In genomic region chr17:51971444-51971843, GRCm38 (mm10) we compare ENCODE assay signal across 13 mouse cellular contexts.
DNase-seq lines count a peak whose midpoint lies in the region; ATAC-seq and TF ChIP-seq lines count a peak whose summit lies in the region.
"Had no signal": no experiment of that assay in that cellular context is flagged by ENCODE, and none has a peak within 500 bp of the region (broad histone marks: within the 10 kb centered on the region; RNA-seq: fewer than 3 reads in every experiment).

No protein-coding gene starts in this region.

- no peaks in the 10 kb centered on the region for H3K36me3 ChIP-seq in heart, postnatal 0 days (replicated peaks; ENCODE audit: control insufficient read depth, insufficient read depth, low read length)
- no peaks in the 10 kb centered on the region for H3K36me3 ChIP-seq in heart, embryonic 10.5 days
- H3K36me3 ChIP-seq in midbrain, embryonic 14.5 days (ENCODE audit: control insufficient read depth, insufficient read depth, low read length) = no peaks in the 10 kb centered on the region
- H3K36me3 ChIP-seq in midbrain, embryonic 16.5 days (ENCODE audit: control insufficient read depth, insufficient read depth, low read length) = no peaks in the 10 kb centered on the region
- no peaks in the 10 kb centered on the region for H3K36me3 ChIP-seq in splenic B cell, adult 2 months (ENCODE audit: control insufficient read depth, insufficient read depth, low read length, poor library complexity, severe bottlenecking)
- H3K36me3 ChIP-seq: midbrain, embryonic 12.5 days had no signal

- peaks cover 7% of the 10 kb centered on the region; the same call in 1 of the 2 replicates for H3K9me3 ChIP-seq in heart, postnatal 0 days (replicated peaks; ENCODE audit: control insufficient read depth, low read length)
- no peaks in the 10 kb centered on the region for H3K9me3 ChIP-seq in heart, embryonic 10.5 days
- no peaks in the 10 kb centered on the region for H3K9me3 ChIP-seq in midbrain, embryonic 14.5 days (ENCODE audit: control insufficient read depth, low read length)
- H3K9me3 ChIP-seq in midbrain, embryonic 16.5 days (replicated peaks; ENCODE audit: control insufficient read depth, low read length, poor library complexity, severe bottlenecking) = no peaks in the 10 kb centered on the region; the same call in none of the 2 replicates
- H3K9me3 ChIP-seq: midbrain, embryonic 12.5 days had no signal

- DNase-seq in heart, postnatal 0 days (ENCODE audit: low spot score) = no peak
- no peak for DNase-seq in heart, embryonic 10.5 days (ENCODE audit: low spot score)
- DNase-seq in midbrain, embryonic 14.5 days = peak; percentile 7
- no peak for DNase-seq in brain, embryonic 14.5 days (ENCODE audit: low read depth)
- peak; percentile 60 for DNase-seq in splenic B cell, adult 2 months (ENCODE audit: low read depth, low spot score)
- no peak for DNase-seq in cerebellum, adult 8-10 months
- DNase-seq: adrenal gland, postnatal 36 days; cerebellum, postnatal 25 days; heart, adult 11 months had no signal

- H3K27me3 ChIP-seq in heart, postnatal 0 days (ENCODE audit: control insufficient read depth, insufficient read depth, low read length) = no peaks in the 10 kb centered on the region
- H3K27me3 ChIP-seq in heart, embryonic 10.5 days (ENCODE audit: insufficient read depth, poor library complexity, severe bottlenecking) = no peaks in the 10 kb centered on the region
- no peaks in the 10 kb centered on the region for H3K27me3 ChIP-seq in midbrain, embryonic 14.5 days (ENCODE audit: control insufficient read depth, insufficient read depth, low read length)
- H3K27me3 ChIP-seq in midbrain, embryonic 16.5 days (ENCODE audit: control insufficient read depth, insufficient read depth, low read depth, low read length) = no peaks in the 10 kb centered on the region
- no peaks in the 10 kb centered on the region for H3K27me3 ChIP-seq in splenic B cell, adult 2 months (ENCODE audit: control insufficient read depth, insufficient read depth, low read length, poor library complexity, severe bottlenecking)
- H3K27me3 ChIP-seq: midbrain, embryonic 12.5 days had no signal

- H3K4me2 ChIP-seq in heart, postnatal 0 days (ENCODE audit: low read depth, low read length) = no peak overlapping the region
- no peak overlapping the region for H3K4me2 ChIP-seq in midbrain, embryonic 14.5 days (ENCODE audit: low read length)
- no peak overlapping the region for H3K4me2 ChIP-seq in midbrain, embryonic 16.5 days (ENCODE audit: low read length)
- H3K4me2 ChIP-seq: midbrain, embryonic 12.5 days had no signal

- no peak overlapping the region for H3K9ac ChIP-seq in heart, postnatal 0 days (replicated peaks; ENCODE audit: low read depth, low read length)
- H3K9ac ChIP-seq in midbrain, embryonic 14.5 days (replicated peaks; ENCODE audit: low read length) = no peak overlapping the region
- no peak overlapping the region for H3K9ac ChIP-seq in midbrain, embryonic 16.5 days (ENCODE audit: low read depth, low read length)
- H3K9ac ChIP-seq: midbrain, embryonic 12.5 days had no signal

- no peak for ATAC-seq in heart, postnatal 0 days (ENCODE audit: insufficient read depth, low read depth)
- no peak for ATAC-seq in midbrain, embryonic 14.5 days (ENCODE audit: low FRiP score, low TSS enrichment)
- ATAC-seq in midbrain, embryonic 16.5 days = no peak
- ATAC-seq in activated CD4-positive, CD25-positive, alpha-beta regulatory T cell, adult 4 months = no peak
- ATAC-seq: hindbrain, embryonic 16.5 days had no signal

- H3K27ac ChIP-seq in heart, postnatal 0 days (ENCODE audit: low read depth) = no peak overlapping the region
- no peak overlapping the region for H3K27ac ChIP-seq in heart, embryonic 10.5 days
- no peak overlapping the region for H3K27ac ChIP-seq in midbrain, embryonic 14.5 days (replicated peaks; ENCODE audit: low read depth, low read length)
- H3K27ac ChIP-seq in midbrain, embryonic 16.5 days (ENCODE audit: low read length) = no peak overlapping the region
- H3K27ac ChIP-seq: midbrain, embryonic 12.5 days had no signal

- no peaks in the 10 kb centered on the region for H3K4me1 ChIP-seq in heart, postnatal 0 days (ENCODE audit: control insufficient read depth, insufficient read depth)
- no peaks in the 10 kb centered on the region for H3K4me1 ChIP-seq in heart, embryonic 10.5 days
- H3K4me1 ChIP-seq in midbrain, embryonic 14.5 days (ENCODE audit: control insufficient read depth, insufficient read depth, low read length) = no peaks in the 10 kb centered on the region
- no peaks in the 10 kb centered on the region for H3K4me1 ChIP-seq in midbrain, embryonic 16.5 days (ENCODE audit: control insufficient read depth, insufficient read depth, low read length)
- H3K4me1 ChIP-seq: midbrain, embryonic 12.5 days had no signal

- no peak for TF ChIP-seq EP300 in heart, postnatal 0 days (IDR thresholded peaks at IDR 0.05; ENCODE audit: low read depth)

- H3K4me3 ChIP-seq in heart, postnatal 0 days (ENCODE audit: low read depth, low read length) = no peak overlapping the region
- H3K4me3 ChIP-seq in heart, embryonic 10.5 days = no peak overlapping the region
- no peak overlapping the region for H3K4me3 ChIP-seq in midbrain, embryonic 14.5 days (replicated peaks; ENCODE audit: low read depth, low read length)
- H3K4me3 ChIP-seq in midbrain, embryonic 16.5 days (ENCODE audit: low read depth, low read length) = no peak overlapping the region
- H3K4me3 ChIP-seq: midbrain, embryonic 12.5 days had no signal

- no peak for TF ChIP-seq POLR2A in brain, embryonic 14.5 days (IDR thresholded peaks at IDR 0.05; ENCODE audit: borderline replicate concordance, extremely low read depth, insufficient read depth, insufficient read length, poor library complexity, severe bottlenecking)

- peak; percentile 25; the same call in 1 of the 2 replicates for TF ChIP-seq CTCF in heart, postnatal 0 days (IDR thresholded peaks at IDR 0.05; ENCODE audit: low read depth)
- TF ChIP-seq CTCF in brain, embryonic 14.5 days (IDR thresholded peaks at IDR 0.05; ENCODE audit: borderline replicate concordance, extremely low read depth, insufficient read depth, insufficient read length) = peak; percentile 54; the same call in 1 of the 2 replicates

- 25% methylated on average over 3 of the region's 3 CpGs for WGBS in heart, postnatal 0 days
- WGBS in heart, embryonic 10.5 days = 41% methylated on average over 3 of the region's 3 CpGs
- 41% methylated on average over 3 of the region's 3 CpGs for WGBS in midbrain, embryonic 14.5 days
- 39% methylated on average over 3 of the region's 3 CpGs for WGBS in midbrain, embryonic 16.5 days

Comparison
In these comparisons a context has a peak if more than half of its experiments do, and no peak if none do; other contexts are left out.
1. DNase-seq: peak in midbrain, embryonic 14.5 days (single experiment) and splenic B cell, adult 2 months (single experiment); none in heart, postnatal 0 days (single experiment), heart, embryonic 10.5 days (single experiment), brain, embryonic 14.5 days (single experiment) and cerebellum, adult 8-10 months (single experiment).